Mouse (Mus musculus): ENCODE results near the gene Sdc4. TPM values are rescaled to one million over a fixed set of nuclear protein-coding genes. Genes with fewer than 3 reads are reported as not detected.

Gene Sdc4
- polyA plus RNA-seq, 1 experiment from 2014 or later, result 19.6 TPM

- Histone ChIP-seq H3K4me1 (peaks cover 38% of the 10 kb centered on the region), H3K9me3 (peaks cover 4% of the 10 kb centered on the region; the same call in 1 of the 2 replicates), H3K27me3 (ENCODE audit: poor library complexity, severe bottlenecking) (peaks cover 100% of the 10 kb centered on the region), H3K27ac (no peak overlapping the region), H3K36me3 (replicated peaks) (no peaks in the 10 kb centered on the region), H3K4me3 (peak overlapping the region; percentile 43)
- no peak for DNase-seq (ENCODE audit: extremely low spot score, low spot score)
- 2% methylated on average over 49 of the region's 49 CpGs for WGBS
Measured at GRCm38 (mm10) chr2:164404082-164404990, 39.4 kb downstream of the Sdc4 start.

DNA sequence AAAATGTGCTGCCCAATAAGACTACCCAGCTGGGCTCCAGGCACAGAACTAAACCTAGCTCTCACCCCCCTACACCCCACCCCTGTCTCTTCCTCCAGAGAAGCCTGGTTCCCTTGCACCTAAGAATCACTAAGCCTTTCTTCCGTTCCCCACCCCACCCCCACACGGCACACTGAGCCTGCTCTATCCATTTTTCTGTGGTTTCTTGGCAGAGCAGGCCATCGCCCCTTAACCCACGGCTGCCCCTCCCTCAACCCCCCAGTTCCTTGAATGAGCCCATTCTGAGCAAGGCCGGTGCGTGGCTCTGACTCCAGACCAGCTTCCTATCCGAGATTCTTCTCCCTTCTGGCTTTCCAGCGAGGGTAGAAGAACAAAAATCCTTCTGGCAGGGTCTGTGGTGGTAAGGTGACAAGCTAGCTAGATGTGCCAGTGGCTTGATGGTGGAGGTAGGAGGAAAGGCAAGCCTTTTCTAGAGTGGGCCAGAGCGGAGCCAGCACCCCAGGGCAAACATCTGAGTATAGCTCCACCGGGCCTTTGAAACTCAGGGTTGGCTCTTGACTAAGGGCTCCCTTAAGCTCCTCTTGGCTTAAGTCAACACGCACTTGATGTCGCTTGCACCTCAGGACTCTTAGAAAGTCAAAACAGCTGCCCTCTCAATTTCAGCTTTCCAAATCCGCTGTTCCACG lies 40.1 kb downstream of the Sdc4 start:
- H3K4me1 ChIP-seq, result peaks cover 38% of the 10 kb centered on the region
- peaks cover 100% of the 10 kb centered on the region for H3K27me3 ChIP-seq (ENCODE audit: poor library complexity, severe bottlenecking)
- H3K27ac ChIP-seq, result no peak overlapping the region
- H3K4me3 ChIP-seq, result no peak overlapping the region
- WGBS, result 7% methylated on average over 14 of the region's 14 CpGs
- H3K36me3 ChIP-seq (replicated peaks), result no peaks in the 10 kb centered on the region
- H3K9me3 ChIP-seq, result peaks cover 9% of the 10 kb centered on the region; the same call in 1 of the 2 replicates
- DNase-seq (ENCODE audit: extremely low spot score, low spot score), result no peak

DNA sequence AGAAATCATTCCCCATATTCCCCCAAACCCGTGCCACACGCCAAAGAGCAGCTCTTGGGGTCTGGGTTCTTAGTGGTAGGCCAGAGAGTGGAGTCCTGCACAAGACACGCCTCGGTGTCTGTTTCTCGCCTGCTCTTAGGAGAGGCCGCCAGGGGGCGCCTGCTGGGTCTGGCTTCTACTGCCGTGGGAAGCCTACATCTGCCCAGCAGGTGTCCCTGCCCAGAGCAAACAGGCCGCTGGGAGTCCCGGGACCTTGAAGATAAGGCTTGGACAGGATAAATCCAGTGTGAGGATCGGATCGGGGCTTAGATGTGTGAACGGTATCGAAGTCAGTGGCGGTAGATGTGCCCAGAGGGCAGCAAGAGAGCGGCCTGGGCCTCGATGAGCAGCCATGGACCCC lies 40.8 kb downstream of the Sdc4 start, which contains the start of gene Rbpjl:
Gene Rbpjl (plus strand): TSS at position 236 of the 400 bp plus-strand sequence.
- peak; percentile 75 for DNase-seq (ENCODE audit: extremely low spot score, low spot score)
- Histone ChIP-seq H3K4me3 (no peak within 1 kb of the TSS), H3K4me1 (peaks cover 33% of the 10 kb centered on the region), H3K27me3 (ENCODE audit: poor library complexity, severe bottlenecking) (peaks cover 95% of the 10 kb centered on the region), H3K27ac (no peak within 1 kb of the TSS), H3K9me3 (peaks cover 15% of the 10 kb centered on the region), H3K36me3 (replicated peaks) (no peaks in the 10 kb centered on the region)
- WGBS, result 4% methylated on average over 17 of the region's 17 CpGs

GRCm38 (mm10) chr2:164396911-164397310 lies 46.8 kb downstream of the Sdc4 start:
- Histone ChIP-seq H3K27ac (no peak overlapping the region), H3K36me3 (replicated peaks) (no peaks in the 10 kb centered on the region), H3K9me3 (peaks cover 31% of the 10 kb centered on the region), H3K27me3 (ENCODE audit: poor library complexity, severe bottlenecking) (peaks cover 48% of the 10 kb centered on the region), H3K4me3 (no peak overlapping the region), H3K4me1 (peaks cover 9% of the 10 kb centered on the region)
- DNase-seq (ENCODE audit: extremely low spot score, low spot score), result no peak
- WGBS, result 76% methylated on average over 12 of the region's 12 CpGs

DNA sequence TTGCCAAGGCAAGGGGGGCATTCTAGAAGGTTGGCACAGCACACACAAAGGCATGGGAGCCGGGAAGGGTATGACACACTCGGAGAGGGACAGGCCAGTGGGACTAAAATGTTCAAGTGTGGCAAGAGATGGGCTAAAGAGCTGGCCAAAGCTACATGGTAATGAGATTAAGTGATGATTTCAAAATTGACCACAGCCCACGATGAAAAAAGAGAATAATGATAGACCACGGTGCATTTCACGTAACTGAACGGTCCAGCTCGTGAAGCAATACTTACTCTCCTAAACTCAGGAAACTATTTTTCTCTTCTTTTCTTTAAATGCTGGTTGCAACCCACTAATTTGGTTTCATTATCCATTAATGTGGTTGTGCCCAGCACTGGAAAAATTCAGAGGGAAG lies 47.6 kb downstream of the Sdc4 start:
- Histone ChIP-seq H3K4me3 (no peak overlapping the region), H3K27me3 (ENCODE audit: poor library complexity, severe bottlenecking) (peaks cover 48% of the 10 kb centered on the region), H3K27ac (no peak overlapping the region), H3K4me1 (peaks cover 9% of the 10 kb centered on the region), H3K9me3 (peaks cover 31% of the 10 kb centered on the region), H3K36me3 (replicated peaks) (no peaks in the 10 kb centered on the region)
- 90% methylated on average over 7 of the region's 7 CpGs for WGBS
- no peak for DNase-seq (ENCODE audit: extremely low spot score, low spot score)

- WGBS, result 79% methylated on average over 29 of the region's 29 CpGs
- Histone ChIP-seq H3K4me1 (peaks cover 13% of the 10 kb centered on the region), H3K27me3 (ENCODE audit: poor library complexity, severe bottlenecking) (peaks cover 49% of the 10 kb centered on the region)
Measured at GRCm38 (mm10) chr2:164393126-164393525, 50.6 kb downstream of the Sdc4 start.

GRCm38 (mm10) chr2:164389499-164389898 lies 54.2 kb downstream of the Sdc4 start:
- peak overlapping the region; percentile 58 for H3K4me3 ChIP-seq
- no peaks in the 10 kb centered on the region for H3K36me3 ChIP-seq (replicated peaks)
- peaks cover 76% of the 10 kb centered on the region for H3K27me3 ChIP-seq (ENCODE audit: poor library complexity, severe bottlenecking)
- H3K9me3 ChIP-seq, result no peaks in the 10 kb centered on the region
- H3K27ac ChIP-seq, result peak overlapping the region; percentile 78
- H3K4me1 ChIP-seq, result peaks cover 29% of the 10 kb centered on the region
- DNase-seq (ENCODE audit: extremely low spot score, low spot score), result peak; percentile 89
- under 1% methylated on average over 30 of the region's 30 CpGs for WGBS

More at GRCm38 (mm10) chr2:164393126-164393525, 50.6 kb downstream of the Sdc4 start:
- Histone ChIP-seq H3K9me3 (peaks cover 18% of the 10 kb centered on the region), H3K27ac (no peak overlapping the region), H3K36me3 (replicated peaks) (no peaks in the 10 kb centered on the region), H3K4me3 (no peak overlapping the region)
- no peak for DNase-seq (ENCODE audit: extremely low spot score, low spot score)

- peaks cover 76% of the 10 kb centered on the region for H3K27me3 ChIP-seq (ENCODE audit: poor library complexity, severe bottlenecking)
- peaks cover 29% of the 10 kb centered on the region for H3K4me1 ChIP-seq
- peak within 1 kb of the TSS; percentile 78 for H3K27ac ChIP-seq
- H3K36me3 ChIP-seq (replicated peaks), result no peaks in the 10 kb centered on the region
- DNase-seq (ENCODE audit: extremely low spot score, low spot score), result peak; percentile 31
- H3K9me3 ChIP-seq, result no peaks in the 10 kb centered on the region
- H3K4me3 ChIP-seq, result peak within 1 kb of the TSS; percentile 58
- under 1% methylated on average over 17 of the region's 17 CpGs for WGBS
Measured at GRCm38 (mm10) chr2:164389020-164389419, 54.7 kb downstream of the Sdc4 start, which contains the start of gene Slpi. TSS of gene Slpi (minus strand) at chr2:164389095.

- Histone ChIP-seq H3K27ac (no peak overlapping the region), H3K4me1 (peaks cover 29% of the 10 kb centered on the region), H3K4me3 (no peak overlapping the region), H3K27me3 (ENCODE audit: poor library complexity, severe bottlenecking) (peaks cover 63% of the 10 kb centered on the region), H3K36me3 (replicated peaks) (no peaks in the 10 kb centered on the region), H3K9me3 (no peaks in the 10 kb centered on the region)
- WGBS, result 11% methylated on average over 8 of the region's 8 CpGs
- DNase-seq (ENCODE audit: extremely low spot score, low spot score), result peak; percentile 22
Measured at GRCm38 (mm10) chr2:164386953-164387352, 56.7 kb downstream of the Sdc4 start.

- 12% methylated on average over 18 of the region's 18 CpGs for WGBS
- Histone ChIP-seq H3K4me3 (peak overlapping the region; percentile 23; the same call in 1 of the 2 replicates), H3K36me3 (replicated peaks) (no peaks in the 10 kb centered on the region), H3K4me1 (peaks cover 29% of the 10 kb centered on the region), H3K9me3 (no peaks in the 10 kb centered on the region), H3K27ac (peak overlapping the region; percentile 76), H3K27me3 (ENCODE audit: poor library complexity, severe bottlenecking) (peaks cover 55% of the 10 kb centered on the region)
- peak; percentile 21 for DNase-seq (ENCODE audit: extremely low spot score, low spot score)
Measured at GRCm38 (mm10) chr2:164385927-164386763, 57.5 kb downstream of the Sdc4 start.

DNA sequence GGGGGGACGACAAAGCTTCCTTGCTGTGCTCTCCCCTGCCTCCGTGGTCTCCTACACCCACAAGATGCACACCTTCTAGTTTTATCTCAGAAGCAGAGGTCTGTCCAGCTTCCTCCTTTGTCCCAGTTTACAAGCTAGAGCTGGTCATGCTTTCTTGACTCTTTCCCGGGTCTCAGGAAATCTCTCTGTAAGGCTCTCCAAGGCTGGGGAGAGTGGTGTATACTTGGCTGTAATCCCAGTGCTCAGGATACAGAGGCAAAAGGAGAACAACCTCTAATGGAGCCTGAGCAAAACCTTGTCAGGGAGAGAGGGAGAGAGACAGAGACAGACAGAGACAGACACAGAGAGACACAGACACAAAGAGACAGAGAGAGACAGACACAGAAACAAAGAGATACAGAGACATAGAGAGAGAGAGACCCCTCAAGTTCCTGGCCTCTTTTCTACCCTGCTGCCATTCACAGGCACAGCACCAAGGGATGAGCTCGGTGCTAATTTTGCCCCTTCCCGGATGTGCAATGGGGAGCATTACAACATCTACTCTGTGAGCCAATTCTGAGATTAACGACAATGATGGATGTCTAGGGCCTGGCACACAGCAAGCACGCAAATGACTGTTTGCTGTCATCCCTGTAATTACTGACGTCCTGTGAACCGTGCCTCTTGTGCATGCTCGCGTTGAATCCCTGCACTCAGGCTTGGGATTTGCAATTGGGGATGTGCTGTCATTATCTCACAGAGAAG lies 59.9 kb downstream of the Sdc4 start:
- Histone ChIP-seq H3K4me1 (peaks cover 18% of the 10 kb centered on the region), H3K9me3 (no peaks in the 10 kb centered on the region), H3K27ac (no peak overlapping the region), H3K27me3 (ENCODE audit: poor library complexity, severe bottlenecking) (peaks cover 33% of the 10 kb centered on the region), H3K4me3 (no peak overlapping the region), H3K36me3 (replicated peaks) (no peaks in the 10 kb centered on the region)
- no peak for DNase-seq (ENCODE audit: extremely low spot score, low spot score)
- 82% methylated on average over 11 of the region's 11 CpGs for WGBS
